Mouse (Mus musculus) monocyte, adult 5-6 weeks (primary cell): Measurements from ENCODE around the gene Mchr1. TPM values are rescaled to one million over a fixed set of nuclear protein-coding genes. Genes with fewer than 3 reads are reported as not detected.

Experiments used
- ATAC-seq: fragments of 153-309, 156-312 bp; replicated peaks from 2 replicates; pipeline ENCODE4 v1.8.0; 2017; ENCODE audit warnings: mild to moderate bottlenecking; ENCODE audit not compliant: low TSS enrichment, insufficient number of reproducible peaks, severe bottlenecking, poor library complexity, low FRiP score
- total RNA-seq: library from RNA; stranded (forward); fragments of 200-1000, 200-491, 200-594 nt; gene quantifications from 3 replicates; pipeline ENCODE4 v1.2.3, GENCODE M21; 2017

Mchr1 gene
- total RNA-seq, 1 experiment from 2014 or later = not detected

- no peak for ATAC-seq
These were observed 10.3 kb upstream of the Mchr1 start for GRCm38 (mm10) chr15:81225016-81225415.

GRCm38 (mm10) chr15:81225732-81226131 lies 9.6 kb upstream of the Mchr1 start:
- ATAC-seq = no peak

DNA sequence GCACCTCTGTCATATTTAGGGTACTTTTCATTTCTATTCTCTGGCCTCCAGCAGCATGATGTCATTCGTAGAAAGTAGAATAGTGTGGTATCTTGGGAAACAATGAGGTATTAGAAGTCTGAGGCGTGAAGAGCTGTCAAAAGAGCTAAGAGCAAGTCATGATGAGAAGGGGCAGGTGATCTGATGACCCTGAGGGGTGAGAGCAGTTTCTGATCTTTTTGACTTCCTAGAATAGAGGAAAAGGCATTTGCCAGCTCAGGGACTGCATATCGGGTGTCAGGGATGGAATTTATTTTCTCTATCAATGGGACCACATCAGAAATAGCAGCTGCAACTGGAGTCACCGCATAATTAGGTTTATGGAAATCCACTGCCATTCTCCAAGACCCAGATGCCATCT lies 8.5 kb upstream of the Mchr1 start:
- ATAC-seq = no peak

- no peak for ATAC-seq
These were observed 8.0 kb upstream of the Mchr1 start for GRCm38 (mm10) chr15:81227275-81227674.

DNA sequence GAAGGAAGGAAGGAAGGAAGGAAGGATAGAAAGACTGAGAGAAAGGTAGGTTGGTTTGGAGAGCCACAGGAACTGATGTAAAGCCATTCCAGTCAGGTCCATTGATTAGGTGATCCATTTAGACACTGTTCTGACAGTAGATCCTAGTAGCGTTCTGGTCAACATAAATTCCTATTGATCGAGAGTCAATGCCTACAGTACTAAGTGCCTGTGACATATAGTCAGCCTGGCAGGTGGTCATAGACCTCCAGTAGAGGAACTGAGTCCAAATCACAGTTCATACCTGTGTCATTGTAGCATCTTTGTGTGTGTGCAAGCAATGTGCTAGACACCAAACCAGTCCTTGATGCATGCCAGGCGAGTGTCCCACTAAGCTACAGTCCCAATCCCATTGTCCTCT lies 7.0 kb upstream of the Mchr1 start:
- no peak for ATAC-seq

- ATAC-seq = no peak
These were observed 5.5 kb upstream of the Mchr1 start for GRCm38 (mm10) chr15:81229791-81230190.

- ATAC-seq = no peak
These were observed 4.0 kb upstream of the Mchr1 start for GRCm38 (mm10) chr15:81231325-81231724.

DNA sequence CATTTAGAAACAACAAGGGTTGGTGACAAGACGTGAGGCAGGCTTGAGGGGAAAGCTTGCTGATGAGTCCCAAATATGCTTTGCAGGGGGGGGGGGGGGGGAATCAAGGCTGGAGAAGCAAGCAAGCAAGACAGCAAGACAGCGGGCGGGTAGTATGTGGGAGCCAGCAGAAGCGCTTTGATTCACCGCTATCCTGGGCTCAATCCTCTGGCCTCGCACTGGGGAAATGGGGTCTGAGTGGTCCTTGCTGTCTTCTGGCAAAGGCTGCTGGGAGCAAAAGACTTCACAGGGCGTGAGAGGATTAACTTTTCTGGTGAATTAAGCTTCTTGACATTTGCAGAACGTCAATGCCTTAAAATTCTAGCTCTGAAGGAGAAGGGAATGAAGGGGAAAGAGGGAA lies 763 bp downstream of the Mchr1 start:
- no peak for ATAC-seq

DNA sequence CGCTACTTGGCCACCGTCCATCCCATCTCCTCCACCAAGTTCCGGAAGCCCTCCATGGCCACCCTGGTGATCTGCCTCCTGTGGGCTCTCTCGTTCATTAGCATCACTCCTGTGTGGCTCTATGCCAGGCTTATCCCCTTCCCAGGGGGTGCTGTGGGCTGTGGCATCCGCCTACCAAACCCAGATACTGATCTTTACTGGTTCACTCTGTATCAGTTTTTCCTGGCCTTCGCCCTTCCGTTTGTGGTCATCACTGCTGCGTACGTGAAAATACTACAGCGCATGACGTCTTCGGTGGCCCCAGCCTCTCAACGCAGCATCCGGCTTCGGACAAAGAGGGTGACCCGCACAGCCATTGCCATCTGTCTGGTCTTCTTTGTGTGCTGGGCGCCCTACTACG lies 2.2 kb downstream of the Mchr1 start:
- ATAC-seq = peak; percentile 17; the same call in 1 of the 2 replicates

- no peak for ATAC-seq
These were observed 4.0 kb downstream of the Mchr1 start for GRCm38 (mm10) chr15:81239261-81239660.

DNA sequence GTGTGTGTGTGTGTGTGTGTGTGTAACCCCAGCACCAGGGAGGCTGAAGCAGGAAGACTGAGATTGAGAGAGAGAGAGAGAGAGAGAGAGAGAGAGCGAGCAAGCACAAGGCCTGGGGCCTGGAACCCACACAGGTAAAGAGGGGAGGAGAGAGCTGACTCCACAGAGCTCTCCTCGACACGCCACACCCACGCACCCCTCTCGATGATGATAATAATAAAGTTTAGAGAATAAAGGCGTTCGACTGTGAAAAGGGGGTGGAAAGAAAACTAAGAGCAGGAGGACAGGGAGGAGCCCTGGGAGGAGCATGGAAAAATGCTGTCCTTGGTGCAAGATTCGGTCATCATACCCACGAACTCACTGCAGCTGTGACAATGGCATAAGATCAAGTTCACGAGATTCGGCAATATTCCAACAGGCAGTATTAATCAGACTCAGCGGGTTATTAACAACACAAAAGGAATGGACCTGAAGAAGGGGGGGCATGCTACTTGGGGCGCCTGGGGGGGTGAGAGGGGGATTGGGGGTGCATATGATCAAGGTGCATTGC lies 4.6 kb downstream of the Mchr1 start:
- no peak for ATAC-seq

- no peak for ATAC-seq
These were observed 11.6 kb downstream of the Mchr1 start for GRCm38 (mm10) chr15:81246890-81247289.

DNA sequence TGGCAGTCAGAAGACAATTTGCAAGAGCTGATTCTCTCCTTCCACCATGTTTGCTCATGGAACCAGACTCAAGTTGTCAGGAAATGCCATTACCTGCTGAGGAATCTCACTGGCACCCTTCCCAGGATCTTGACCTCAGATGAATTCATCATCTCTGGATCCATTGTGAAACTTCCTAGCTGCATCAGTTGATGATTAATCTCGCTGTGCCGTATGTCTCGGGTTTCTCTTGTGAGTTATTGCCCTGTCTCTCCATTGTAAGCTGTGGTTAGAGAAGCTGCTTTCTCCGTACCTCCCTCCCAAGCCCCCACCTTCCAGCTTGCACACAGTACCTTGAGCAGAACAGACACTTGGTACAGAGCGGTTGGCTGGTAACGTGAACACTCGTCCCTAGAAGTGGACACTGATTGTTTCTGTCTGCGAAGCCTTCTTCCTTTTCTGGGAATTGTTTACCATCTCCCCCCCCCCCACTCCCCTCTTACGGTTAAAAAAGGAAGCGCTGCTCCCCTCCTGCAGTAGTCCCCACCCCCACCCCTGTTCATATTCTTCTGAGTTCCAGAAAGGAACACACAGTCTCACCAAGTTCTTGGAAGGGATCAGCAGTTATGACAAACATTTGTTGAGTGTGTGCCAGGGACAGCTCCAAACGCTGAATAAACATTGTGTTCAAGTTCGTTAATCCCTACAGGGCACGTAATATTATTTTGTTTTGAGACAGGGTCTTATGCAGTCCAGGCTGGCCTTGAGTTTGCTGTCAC lies 12.5 kb downstream of the Mchr1 start:
- no peak for ATAC-seq

- no peak for ATAC-seq
These were observed 13.0 kb downstream of the Mchr1 start for GRCm38 (mm10) chr15:81248341-81248679.

DNA sequence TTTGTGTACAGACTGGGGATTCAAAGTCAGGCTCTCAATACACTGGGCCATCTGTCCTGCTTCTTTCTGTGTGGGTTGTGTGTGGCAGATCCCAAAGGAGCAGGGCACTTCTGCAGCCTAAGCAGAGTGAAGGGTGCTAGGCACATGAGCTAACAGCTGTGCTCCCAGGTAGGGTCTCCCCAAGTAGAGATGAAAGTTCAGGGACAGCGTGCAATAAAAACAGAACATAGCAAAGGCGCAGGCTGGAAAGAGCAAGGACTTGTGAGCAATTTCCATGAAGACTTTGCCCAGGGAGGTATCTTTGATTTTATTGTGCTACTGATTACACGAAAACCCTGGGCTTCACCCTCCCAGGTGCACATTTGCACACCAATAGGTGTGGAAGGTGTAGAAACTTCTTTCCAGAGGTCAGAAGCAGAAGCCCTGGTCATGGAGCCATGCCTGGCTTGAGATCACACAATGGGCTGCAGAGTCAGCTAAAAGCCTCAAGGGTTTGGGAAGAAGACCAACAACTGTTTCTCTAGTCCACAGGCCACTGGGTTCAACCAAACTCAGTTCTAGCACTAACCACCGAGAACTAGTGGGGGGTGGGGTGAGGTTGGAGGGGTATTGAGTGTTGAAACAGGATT lies 13.8 kb downstream of the Mchr1 start:
- no peak for ATAC-seq

GRCm38 (mm10) chr15:81252626-81253174 lies 17.4 kb downstream of the Mchr1 start:
- ATAC-seq = no peak

DNA sequence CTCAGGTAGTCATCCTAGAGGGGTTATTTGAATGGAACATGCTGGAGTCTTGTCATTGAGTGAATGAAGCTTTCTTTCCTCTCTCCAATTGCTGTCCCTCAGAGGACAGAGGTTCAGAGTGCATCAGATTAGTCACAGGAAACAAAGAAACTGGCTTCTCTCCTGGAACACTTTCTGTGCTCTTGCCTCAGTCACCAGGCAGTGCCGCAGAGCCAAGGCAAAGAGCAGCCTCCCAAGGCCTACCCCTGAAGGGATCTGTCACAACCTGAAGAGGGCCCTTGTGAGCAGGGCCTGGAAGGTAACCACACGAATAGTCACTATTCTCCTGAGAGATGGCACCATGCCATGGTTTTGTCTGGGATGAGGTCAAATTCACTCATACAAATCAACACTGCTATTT lies 18.3 kb downstream of the Mchr1 start:
- ATAC-seq = no peak

GRCm38 (mm10) chr15:81254113-81254640 lies 18.9 kb downstream of the Mchr1 start:
- no peak for ATAC-seq

DNA sequence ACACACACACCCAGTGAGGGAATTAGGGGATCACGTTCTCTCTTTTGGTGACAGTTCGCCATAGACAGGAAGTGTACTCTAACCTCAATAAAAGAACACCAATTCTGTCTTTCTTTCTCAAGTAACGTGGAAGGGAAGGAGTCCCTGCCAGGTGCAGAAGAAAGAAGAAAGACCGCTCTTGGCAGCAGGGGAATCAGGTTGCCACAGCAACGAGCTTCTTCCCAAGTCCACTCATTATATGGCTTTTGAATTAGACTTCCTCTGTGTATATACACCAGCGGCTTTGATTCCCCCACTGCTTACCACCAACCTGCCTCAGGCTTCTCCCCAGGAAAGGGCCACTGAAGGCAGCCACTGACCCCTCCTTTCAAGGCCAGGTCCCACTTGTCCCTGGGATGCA lies 19.8 kb downstream of the Mchr1 start:
- no peak for ATAC-seq

DNA sequence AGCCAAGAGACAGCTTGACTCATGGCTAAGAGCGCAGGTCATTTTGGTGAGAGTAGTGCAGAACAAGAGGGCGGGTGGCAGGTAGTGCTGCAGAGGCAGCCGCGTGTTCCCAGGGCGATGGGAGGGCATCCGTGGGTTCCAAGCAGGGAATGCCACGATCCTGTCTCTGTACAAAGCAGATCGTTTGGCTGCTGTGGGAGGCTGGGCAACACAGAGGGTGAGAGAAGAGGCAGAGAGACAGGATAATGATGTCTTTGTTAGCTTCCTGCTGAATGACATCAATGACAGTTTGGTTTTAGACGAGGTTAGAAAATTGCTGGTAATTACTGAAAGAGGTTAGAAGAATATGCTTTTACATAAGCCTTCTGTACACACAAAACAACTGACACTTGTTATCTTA lies 23.0 kb downstream of the Mchr1 start:
- no peak for ATAC-seq
